Mouse (Mus musculus) forebrain, embryonic 10.5 days (tissue): ENCODE results near the gene Hlf. TPM values are rescaled to one million over a fixed set of nuclear protein-coding genes. Genes with fewer than 3 reads are reported as not detected.
A peak's percentile ranks its signal among the peaks of the same experiment; 100 is the strongest.

ENCODE experiments used
- DNase-seq: peaks from one replicate; pipeline ENCODE4 v3.0.0-alpha.2; 2017; ENCODE audit warnings: low spot score; ENCODE audit errors: extremely low spot score
- H3K27ac ChIP-seq: fragments of 300-500 bp; sonication (generic); 2 replicates; pipeline ENCODE4 v1.5.1; 2016; ENCODE audit warnings: mild to moderate bottlenecking
- H3K27me3 ChIP-seq: fragments of 300-500 bp; sonication (generic); 2 replicates; pipeline ENCODE4 v1.6.1; 2016; ENCODE audit warnings: mild to moderate bottlenecking; ENCODE audit not compliant: poor library complexity, severe bottlenecking
- H3K36me3 ChIP-seq: fragments of 300-500 bp; sonication (generic); replicated peaks from 2 replicates; pipeline ENCODE4 v1.6.1; 2016; ENCODE audit warnings: mild to moderate bottlenecking, moderate library complexity
- H3K4me1 ChIP-seq: fragments of 300-500 bp; sonication (generic); 2 replicates; pipeline ENCODE4 v1.6.1; 2016
- H3K4me3 ChIP-seq: fragments of 300-500 bp; sonication (generic); 2 replicates; pipeline ENCODE4 v1.5.1; 2016; ENCODE audit warnings: mild to moderate bottlenecking, moderate library complexity
- H3K9me3 ChIP-seq: fragments of 300-500 bp; sonication (generic); 2 replicates; pipeline ENCODE4 v1.6.1; 2016; ENCODE audit warnings: mild to moderate bottlenecking, moderate library complexity
- WGBS: fragments of 180-500 bp; shearing (Covaris S2); methylation state at CpG from one replicate; pipeline ENCODE4 v1.1.7; 2016; 5-methylcytosine and 5-hydroxymethylcytosine counted together
- polyA plus RNA-seq: library from polyadenylated mRNA; unstranded; fragments of >200 nt; fragmentation: Nextera tagmentation; extraction: Ambion mirVana; gene quantifications from 2 replicates; pipeline ENCODE4 v1.2.1, GENCODE M21; 2016

Hlf gene
- polyA plus RNA-seq, 1 experiment from 2014 or later, result 1.3 TPM

- no peak for DNase-seq
- 65% methylated on average over 14 of the region's 14 CpGs for WGBS
- H3K27ac ChIP-seq, result no peak overlapping the region
- no peaks in the 10 kb centered on the region for H3K36me3 ChIP-seq
- H3K4me1 ChIP-seq, result peaks cover 53% of the 10 kb centered on the region
- no peaks in the 10 kb centered on the region for H3K9me3 ChIP-seq
- H3K4me3 ChIP-seq, result no peak overlapping the region
- H3K27me3 ChIP-seq, result peaks cover 70% of the 10 kb centered on the region
These were observed 22.5 kb downstream of the Hlf start for GRCm38 (mm10) chr11:90367894-90368860.

- peaks cover 37% of the 10 kb centered on the region for H3K4me1 ChIP-seq
- no peaks in the 10 kb centered on the region for H3K36me3 ChIP-seq
- H3K27ac ChIP-seq, result no peak overlapping the region
- H3K9me3 ChIP-seq, result no peaks in the 10 kb centered on the region
- no peak overlapping the region for H3K4me3 ChIP-seq
- peaks cover 40% of the 10 kb centered on the region for H3K27me3 ChIP-seq
- DNase-seq, result no peak
- 87% methylated on average over 7 of the region's 7 CpGs for WGBS
These were observed 25.8 kb downstream of the Hlf start for GRCm38 (mm10) chr11:90364865-90365264.

- no peak overlapping the region for H3K27ac ChIP-seq
- peaks cover 31% of the 10 kb centered on the region for H3K27me3 ChIP-seq
- no peaks in the 10 kb centered on the region for H3K36me3 ChIP-seq
- peaks cover 28% of the 10 kb centered on the region for H3K4me1 ChIP-seq
- 84% methylated on average over 10 of the region's 10 CpGs for WGBS
- no peak overlapping the region for H3K4me3 ChIP-seq
- DNase-seq, result no peak
- H3K9me3 ChIP-seq, result no peaks in the 10 kb centered on the region
These were observed 26.7 kb downstream of the Hlf start for GRCm38 (mm10) chr11:90363821-90364497.

- no peaks in the 10 kb centered on the region for H3K9me3 ChIP-seq
- WGBS, result 48% methylated on average over 3 of the region's 3 CpGs
- no peaks in the 10 kb centered on the region for H3K36me3 ChIP-seq
- peaks cover 26% of the 10 kb centered on the region for H3K27me3 ChIP-seq
- H3K4me1 ChIP-seq, result peaks cover 23% of the 10 kb centered on the region
- H3K4me3 ChIP-seq, result no peak overlapping the region
- no peak for DNase-seq
- H3K27ac ChIP-seq, result no peak overlapping the region
These were observed 27.3 kb downstream of the Hlf start for GRCm38 (mm10) chr11:90363406-90363805.

- H3K27me3 ChIP-seq, result no peaks in the 10 kb centered on the region; the same call in 1 of the 2 replicates
- WGBS, result 94% methylated on average over 5 of the region's 5 CpGs
These were observed 30.2 kb downstream of the Hlf start for GRCm38 (mm10) chr11:90360536-90360935.

GRCm38 (mm10) chr11:90358063-90358462, 32.6 kb downstream of the Hlf start:
- Histone ChIP-seq H3K27ac (no peak overlapping the region), H3K4me3 (no peak overlapping the region), H3K4me1 (peaks cover 31% of the 10 kb centered on the region), H3K9me3 (no peaks in the 10 kb centered on the region), H3K27me3 (peaks cover 7% of the 10 kb centered on the region), H3K36me3 (no peaks in the 10 kb centered on the region)
- 89% methylated on average over 8 of the region's 8 CpGs for WGBS
- no peak for DNase-seq

More at GRCm38 (mm10) chr11:90360536-90360935, 30.2 kb downstream of the Hlf start:
- no peak overlapping the region for H3K4me3 ChIP-seq
- H3K4me1 ChIP-seq, result peaks cover 28% of the 10 kb centered on the region
- DNase-seq, result no peak
- H3K9me3 ChIP-seq, result no peaks in the 10 kb centered on the region
- H3K36me3 ChIP-seq, result no peaks in the 10 kb centered on the region
- H3K27ac ChIP-seq, result no peak overlapping the region

GRCm38 (mm10) chr11:90357371-90357770, 33.3 kb downstream of the Hlf start:
- peaks cover 7% of the 10 kb centered on the region for H3K27me3 ChIP-seq
- WGBS, result 91% methylated on average over 7 of the region's 7 CpGs

GRCm38 (mm10) chr11:90356495-90357304, 34.0 kb downstream of the Hlf start:
- Histone ChIP-seq H3K9me3 (peaks cover 1% of the 10 kb centered on the region; the same call in 1 of the 2 replicates), H3K27ac (no peak overlapping the region), H3K4me3 (no peak overlapping the region), H3K4me1 (peaks cover 27% of the 10 kb centered on the region), H3K36me3 (no peaks in the 10 kb centered on the region), H3K27me3 (peaks cover 7% of the 10 kb centered on the region)
- WGBS, result 36% methylated on average over 9 of the region's 9 CpGs
- no peak for DNase-seq

More at GRCm38 (mm10) chr11:90357371-90357770, 33.3 kb downstream of the Hlf start:
- no peaks in the 10 kb centered on the region for H3K9me3 ChIP-seq
- no peak overlapping the region for H3K27ac ChIP-seq
- no peak for DNase-seq
- no peak overlapping the region for H3K4me3 ChIP-seq
- H3K4me1 ChIP-seq, result peaks cover 31% of the 10 kb centered on the region
- H3K36me3 ChIP-seq, result no peaks in the 10 kb centered on the region

GRCm38 (mm10) chr11:90356036-90356435, 34.7 kb downstream of the Hlf start:
- peak overlapping the region; percentile 27; the same call in 1 of the 2 replicates for H3K27ac ChIP-seq
- DNase-seq, result no peak
- H3K4me3 ChIP-seq, result no peak overlapping the region
- H3K36me3 ChIP-seq, result no peaks in the 10 kb centered on the region
- 28% methylated on average over 3 of the region's 3 CpGs for WGBS
- peaks cover 23% of the 10 kb centered on the region for H3K4me1 ChIP-seq
- H3K27me3 ChIP-seq, result peaks cover 7% of the 10 kb centered on the region
- H3K9me3 ChIP-seq, result peaks cover 4% of the 10 kb centered on the region; the same call in 1 of the 2 replicates

GRCm38 (mm10) chr11:90355270-90355681, 35.4 kb downstream of the Hlf start:
- H3K36me3 ChIP-seq, result no peaks in the 10 kb centered on the region
- 57% methylated on average over 7 of the region's 7 CpGs for WGBS
- peaks cover 30% of the 10 kb centered on the region for H3K4me1 ChIP-seq
- peaks cover 4% of the 10 kb centered on the region; the same call in 1 of the 2 replicates for H3K9me3 ChIP-seq
- DNase-seq, result no peak
- H3K4me3 ChIP-seq, result no peak overlapping the region
- H3K27me3 ChIP-seq, result peaks cover 7% of the 10 kb centered on the region
- H3K27ac ChIP-seq, result peak overlapping the region; percentile 27; the same call in 1 of the 2 replicates

GRCm38 (mm10) chr11:90352696-90353095, 38.0 kb downstream of the Hlf start:
- no peak overlapping the region for H3K4me3 ChIP-seq
- peaks cover 7% of the 10 kb centered on the region for H3K27me3 ChIP-seq
- peaks cover 37% of the 10 kb centered on the region for H3K4me1 ChIP-seq

GRCm38 (mm10) chr11:90350153-90350512, 40.6 kb downstream of the Hlf start:
- Histone ChIP-seq H3K4me1 (peaks cover 22% of the 10 kb centered on the region), H3K27ac (no peak overlapping the region), H3K9me3 (peaks cover 4% of the 10 kb centered on the region; the same call in 1 of the 2 replicates), H3K36me3 (no peaks in the 10 kb centered on the region), H3K4me3 (no peak overlapping the region), H3K27me3 (peaks cover 6% of the 10 kb centered on the region)
- 87% methylated on average over 4 of the region's 4 CpGs for WGBS
- no peak for DNase-seq

More at GRCm38 (mm10) chr11:90352696-90353095, 38.0 kb downstream of the Hlf start:
- H3K9me3 ChIP-seq, result peaks cover 4% of the 10 kb centered on the region; the same call in 1 of the 2 replicates
- no peaks in the 10 kb centered on the region for H3K36me3 ChIP-seq
- no peak for DNase-seq
- 95% methylated on average over 7 of the region's 7 CpGs for WGBS
- no peak overlapping the region for H3K27ac ChIP-seq
